Mouse (Mus musculus): ENCODE data around the gene Esrp2.

Esrp2 gene

GRCm38 (mm10) chr8:106147868-106148565 lies 11.2 kb upstream of the Esrp2 start:
- no peak for DNase-seq (ENCODE audit: low spot score)

GRCm38 (mm10) chr8:106146014-106146413 lies 9.2 kb upstream of the Esrp2 start:
- DNase-seq (ENCODE audit: low spot score), result no peak

GRCm38 (mm10) chr8:106145331-106145730 lies 8.6 kb upstream of the Esrp2 start:
- DNase-seq (ENCODE audit: low spot score), result no peak

GRCm38 (mm10) chr8:106140769-106141168 lies 4.0 kb upstream of the Esrp2 start:
- peak; percentile 83 for DNase-seq (ENCODE audit: low spot score)

GRCm38 (mm10) chr8:106140191-106140590 lies 3.4 kb upstream of the Esrp2 start:
- no peak for DNase-seq (ENCODE audit: low spot score)

GRCm38 (mm10) chr8:106138616-106139015 lies 1.8 kb upstream of the Esrp2 start:
- DNase-seq (ENCODE audit: low spot score), result no peak

- DNase-seq (ENCODE audit: low spot score), result no peak
Observed at GRCm38 (mm10) chr8:106137906-106138477, 1.2 kb upstream of the Esrp2 start.

GRCm38 (mm10) chr8:106137218-106137905 lies 588 bp upstream of the Esrp2 start:
- no peak for DNase-seq (ENCODE audit: low spot score)

- DNase-seq (ENCODE audit: low spot score), result no peak
Observed at GRCm38 (mm10) chr8:106135672-106136071, 1.1 kb downstream of the Esrp2 start.

GRCm38 (mm10) chr8:106134751-106135571 lies 1.8 kb downstream of the Esrp2 start:
- DNase-seq (ENCODE audit: low spot score), result no peak

GRCm38 (mm10) chr8:106133946-106134345 lies 2.8 kb downstream of the Esrp2 start:
- no peak for DNase-seq (ENCODE audit: low spot score)

- no peak for DNase-seq (ENCODE audit: low spot score)
Observed at GRCm38 (mm10) chr8:106133526-106133925, 3.2 kb downstream of the Esrp2 start.

GRCm38 (mm10) chr8:106132356-106132755 lies 4.4 kb downstream of the Esrp2 start:
- DNase-seq (ENCODE audit: low spot score), result no peak

GRCm38 (mm10) chr8:106131488-106132222 lies 5.1 kb downstream of the Esrp2 start:
- DNase-seq (ENCODE audit: low spot score), result no peak

- no peak for DNase-seq (ENCODE audit: low spot score)
Observed at GRCm38 (mm10) chr8:106131021-106131420, 5.8 kb downstream of the Esrp2 start.

GRCm38 (mm10) chr8:106130505-106130904 lies 6.3 kb downstream of the Esrp2 start:
- no peak for DNase-seq (ENCODE audit: low spot score)

GRCm38 (mm10) chr8:106129997-106130396 lies 6.8 kb downstream of the Esrp2 start:
- no peak for DNase-seq (ENCODE audit: low spot score)

GRCm38 (mm10) chr8:106129232-106129930 lies 7.4 kb downstream of the Esrp2 start:
- no peak for DNase-seq (ENCODE audit: low spot score)

- no peak for DNase-seq (ENCODE audit: low spot score)
Observed at GRCm38 (mm10) chr8:106127882-106128410, 8.8 kb downstream of the Esrp2 start.

- no peak for DNase-seq (ENCODE audit: low spot score)
Observed at GRCm38 (mm10) chr8:106127054-106127453, 9.7 kb downstream of the Esrp2 start.

- DNase-seq (ENCODE audit: low spot score), result no peak
Observed at GRCm38 (mm10) chr8:106126055-106126454, 10.7 kb downstream of the Esrp2 start.

Measured in c-Kit-positive CD71-positive TER-119-positive erythroid progenitor cells, embryonic 14.5 days (primary cell).